Mouse (Mus musculus) T-helper 2 cell (primary cell): ENCODE measurements at regions not wholly inside any gene's neighbourhood (a gene's known extent, or its start where the extent isn't known, plus 50 kb on each side); places are given as distances from the start of the nearest gene placed in this dataset.

ENCODE experiments used
- in situ Hi-C: fragments of 300-600 bp; cut with MboI, MseI; formaldehyde crosslinking; loops from one replicate; pipeline ENCODE4 v1.15.1; 2025; ENCODE audit warnings: high pct_unique_total_duplicates

DNA sequence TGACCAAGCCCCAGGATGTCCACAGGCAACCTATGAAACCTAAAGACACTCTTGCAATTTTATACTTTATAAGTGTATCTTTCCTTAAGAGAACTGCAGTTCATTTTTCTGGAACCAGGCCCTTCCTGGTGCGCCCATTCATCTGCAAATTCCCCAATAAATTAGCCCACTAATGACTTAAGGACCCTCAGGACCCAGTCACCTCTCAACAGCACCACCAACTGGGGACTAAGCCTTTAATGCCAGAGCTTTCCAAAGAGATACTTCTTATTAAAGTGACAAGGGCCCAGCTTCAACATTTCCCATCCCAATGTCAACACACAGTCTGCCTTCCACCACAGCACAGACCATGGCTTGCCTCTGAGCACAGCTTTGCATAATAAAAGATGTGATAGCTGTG, 237.6 kb upstream of the Pabpc6 start:
- in situ Hi-C loops, result no loop called here

DNA sequence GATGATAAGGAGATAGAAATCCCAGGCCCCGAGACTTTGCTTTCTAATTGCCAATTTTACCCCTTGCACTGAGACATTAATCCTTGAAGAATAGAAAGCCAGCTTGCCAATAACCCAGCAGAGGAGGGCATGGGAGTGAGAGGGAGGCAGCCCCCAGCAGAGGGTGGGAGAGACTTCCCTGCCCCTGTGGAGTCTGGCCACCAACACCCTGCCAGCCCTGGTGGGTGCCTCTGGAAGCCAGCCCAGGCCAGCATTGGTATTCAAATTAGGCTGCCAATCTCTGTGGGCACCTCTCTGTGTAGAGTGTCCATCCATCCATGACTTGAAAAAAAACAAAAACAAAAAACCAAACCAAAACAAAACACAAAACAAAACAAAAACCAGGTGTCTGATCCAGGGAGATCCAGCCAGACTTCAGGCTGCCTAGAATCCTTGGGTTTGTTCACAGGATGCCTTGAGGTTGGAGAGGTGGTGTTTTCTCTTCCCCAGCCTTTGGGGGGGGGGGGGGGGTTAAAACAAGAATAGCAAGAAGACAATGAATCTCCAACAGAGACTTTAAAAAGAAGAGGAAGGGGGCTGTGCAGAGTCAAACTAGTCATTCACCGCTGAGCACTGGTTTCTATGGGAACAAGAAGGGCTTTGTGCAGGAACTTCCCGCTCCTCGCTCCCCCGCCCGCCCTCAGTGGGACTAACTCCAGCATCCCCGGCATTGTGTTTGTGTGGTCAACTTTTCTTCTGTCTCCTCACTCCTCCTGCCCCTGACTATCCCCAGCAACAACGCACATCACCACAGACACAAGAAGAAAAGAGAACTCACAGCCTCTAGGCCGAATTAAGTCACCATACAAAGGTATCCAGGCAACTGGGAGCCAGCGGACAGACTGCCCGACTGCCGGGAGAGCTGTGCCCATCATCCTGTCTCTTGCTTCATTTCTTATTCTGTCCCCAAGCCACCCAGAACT, 236.3 kb upstream of the Pabpc6 start:
- in situ Hi-C loops, result no loop called here

DNA sequence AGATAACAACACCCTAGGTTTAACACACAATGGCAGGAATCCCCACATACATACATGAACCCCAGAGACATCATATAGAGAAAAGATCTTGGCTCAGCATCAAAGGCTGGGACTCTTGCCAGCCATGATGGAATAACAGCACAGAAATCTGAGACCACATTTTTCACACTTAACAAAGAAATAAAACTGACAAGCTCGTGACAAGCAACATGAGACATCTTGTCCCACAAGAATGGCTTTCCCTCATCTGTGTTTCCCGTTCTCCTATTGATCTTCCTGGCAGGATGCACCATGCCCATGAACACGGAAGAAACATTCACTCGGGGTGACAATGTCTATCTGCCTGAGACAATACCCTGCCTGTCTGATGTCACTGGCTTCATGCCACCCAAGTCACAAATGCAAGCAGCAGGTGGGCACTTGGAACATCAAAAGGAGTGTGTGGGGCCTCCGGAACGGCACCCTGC, 235.0 kb upstream of the Pabpc6 start:
- in situ Hi-C loops, result no loop called here

DNA sequence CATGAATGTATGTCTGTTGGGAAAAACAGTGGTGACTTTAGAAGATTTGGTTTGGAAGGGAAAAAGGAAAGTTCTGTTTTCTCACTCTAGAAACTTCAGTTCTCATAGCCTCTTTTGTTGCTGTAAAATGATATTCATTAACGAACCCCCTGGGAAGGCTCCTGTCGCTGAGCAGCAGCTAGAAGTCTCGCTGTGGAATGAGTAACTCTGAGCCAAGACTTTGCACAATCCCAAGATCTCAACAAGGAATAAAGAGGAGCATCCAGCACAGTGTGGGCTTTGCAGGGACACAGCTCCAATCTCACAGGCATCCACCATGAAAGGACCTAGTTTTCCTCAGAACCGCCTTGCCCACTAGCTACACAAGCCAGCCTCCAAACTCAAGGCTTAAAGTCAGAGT, 233.8 kb upstream of the Pabpc6 start:
- in situ Hi-C loops, result no loop called here

DNA sequence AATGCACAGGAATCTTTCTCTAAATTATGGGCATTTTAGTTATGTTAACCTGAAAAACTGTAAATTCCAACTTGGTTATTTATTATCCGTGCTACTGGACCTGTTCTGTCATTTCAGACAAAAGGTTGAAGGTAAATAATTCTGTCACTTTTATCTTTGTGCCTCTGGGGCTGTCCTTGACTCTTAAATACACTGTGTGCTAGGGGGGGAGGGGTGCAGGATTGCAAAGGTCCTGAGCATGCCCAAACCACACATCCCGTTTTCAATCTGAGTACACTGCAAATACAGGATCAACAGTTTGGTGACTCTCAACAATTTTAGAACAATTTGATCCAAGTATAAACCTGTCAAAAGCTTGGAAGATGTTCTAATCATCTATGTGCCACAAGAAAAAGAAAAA, 227.4 kb upstream of the Pabpc6 start:
- in situ Hi-C loops, result no loop called here

DNA sequence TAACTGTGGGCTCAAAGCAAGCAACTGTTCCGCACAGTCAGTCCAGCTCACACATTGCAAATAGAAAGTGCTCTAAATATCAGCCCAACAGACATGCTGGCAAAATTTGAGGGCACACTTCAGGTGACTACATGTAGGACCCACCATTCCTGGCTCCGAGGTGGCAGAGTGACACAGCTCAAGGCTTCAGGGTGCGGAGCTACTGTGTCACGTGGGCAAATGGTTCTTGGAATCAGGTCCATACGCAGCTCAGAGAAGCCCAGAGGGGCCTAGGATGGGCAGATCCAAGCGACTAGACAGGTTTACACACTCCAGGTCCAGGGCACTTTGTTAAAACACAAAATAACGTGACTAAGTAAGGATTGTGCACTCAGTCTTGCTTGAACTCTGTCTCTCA, 226.2 kb upstream of the Pabpc6 start:
- in situ Hi-C loops, result no loop called here

DNA sequence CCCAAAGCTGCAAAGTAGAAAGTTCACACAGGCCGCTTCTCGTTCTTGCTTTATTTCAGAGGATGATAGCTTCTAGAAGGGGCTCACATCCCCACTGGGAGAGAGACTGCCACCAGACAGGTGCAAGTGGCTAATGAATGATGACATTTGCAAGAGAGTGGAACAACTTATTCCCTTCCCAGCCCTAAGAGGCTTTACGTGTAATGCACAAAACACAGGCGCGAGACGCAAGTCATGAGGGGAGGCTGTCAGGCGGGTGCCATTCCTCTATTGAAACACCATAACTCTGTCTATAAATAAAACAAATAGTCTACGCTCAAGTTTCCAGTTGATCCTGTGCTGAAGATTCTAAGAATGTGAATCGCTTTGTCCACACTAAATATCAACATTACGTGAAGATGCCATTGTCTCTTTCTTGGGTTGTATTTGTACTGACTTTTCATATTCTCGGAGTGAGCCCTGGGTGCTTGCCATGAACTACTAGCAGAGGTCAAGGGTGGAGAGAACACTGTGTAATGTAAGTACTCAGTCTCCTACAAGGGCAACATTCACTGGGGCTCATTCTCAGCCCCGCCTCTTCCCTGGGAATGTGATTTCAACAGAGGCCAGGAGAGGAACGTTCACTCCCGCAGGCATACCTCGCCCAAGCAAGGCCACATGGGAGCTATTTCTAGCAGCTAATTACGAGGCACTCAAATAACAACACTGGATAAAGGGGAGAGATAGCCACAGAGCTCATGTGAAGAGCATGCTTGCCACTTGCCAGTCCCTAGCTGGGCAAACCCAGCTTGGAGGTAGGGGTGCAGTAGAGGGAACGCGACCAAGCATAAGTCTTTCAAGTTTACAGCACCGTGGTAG, 225.5 kb upstream of the Pabpc6 start:
- in situ Hi-C loops, result no loop called here

DNA sequence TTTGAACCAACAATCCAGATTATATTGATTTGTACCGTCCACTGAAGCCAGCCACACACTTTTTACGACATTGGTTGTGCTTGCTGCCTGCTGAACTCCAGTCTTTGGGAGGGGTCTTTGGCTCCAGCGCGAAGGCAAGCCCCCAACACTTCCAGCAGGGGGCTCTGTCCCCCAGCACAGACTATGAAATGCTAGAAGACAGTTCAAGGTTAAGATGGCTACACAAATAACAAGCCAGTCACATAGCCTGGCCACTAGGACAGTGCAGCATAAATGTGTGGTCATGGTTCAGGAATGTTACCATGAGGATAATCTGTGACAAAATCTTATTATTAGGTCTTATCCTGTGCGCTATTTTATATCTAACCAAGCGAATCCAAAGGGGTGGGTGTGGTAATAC, 224.4 kb upstream of the Pabpc6 start:
- in situ Hi-C loops, result no loop called here

DNA sequence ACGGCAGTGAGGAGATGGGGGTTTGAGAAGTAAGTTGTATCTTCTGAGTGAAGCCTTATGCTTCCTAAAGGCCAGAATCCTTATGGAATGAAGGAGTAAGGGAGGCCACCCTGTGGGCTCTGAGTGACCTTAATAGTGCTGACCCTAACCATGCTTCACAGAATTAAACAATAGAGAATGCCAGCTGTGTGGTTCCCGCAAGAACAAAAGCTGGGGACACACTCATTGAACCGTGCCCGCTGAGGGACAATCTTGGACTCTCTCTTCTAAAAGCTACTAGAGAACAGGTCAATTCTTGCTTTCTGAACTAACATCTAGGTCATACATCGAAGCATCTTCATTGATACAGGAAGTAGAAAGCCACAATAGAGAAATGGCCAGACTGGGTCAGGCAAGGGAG, 223.3 kb upstream of the Pabpc6 start:
- in situ Hi-C loops, result no loop called here

DNA sequence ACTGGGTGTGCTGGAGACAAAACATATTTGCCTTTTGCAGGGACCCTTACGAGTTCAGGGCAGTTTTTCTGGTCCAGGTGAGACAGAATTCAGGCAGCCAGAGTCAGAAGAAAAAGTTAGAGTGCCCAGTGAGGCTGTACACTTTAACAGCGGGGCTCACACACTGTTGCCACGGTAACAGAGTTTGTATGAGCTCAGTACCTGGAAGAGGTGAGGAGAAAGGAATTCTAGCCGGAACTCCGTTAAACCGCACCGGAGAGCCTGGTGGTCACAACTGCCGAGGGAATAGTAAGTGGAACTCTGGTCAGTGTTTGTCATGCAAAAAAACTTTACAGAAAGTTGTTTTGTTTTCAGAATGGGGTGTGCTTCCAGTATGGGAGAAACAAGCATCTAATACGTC, 222.6 kb upstream of the Pabpc6 start:
- in situ Hi-C loops, result no loop called here

DNA sequence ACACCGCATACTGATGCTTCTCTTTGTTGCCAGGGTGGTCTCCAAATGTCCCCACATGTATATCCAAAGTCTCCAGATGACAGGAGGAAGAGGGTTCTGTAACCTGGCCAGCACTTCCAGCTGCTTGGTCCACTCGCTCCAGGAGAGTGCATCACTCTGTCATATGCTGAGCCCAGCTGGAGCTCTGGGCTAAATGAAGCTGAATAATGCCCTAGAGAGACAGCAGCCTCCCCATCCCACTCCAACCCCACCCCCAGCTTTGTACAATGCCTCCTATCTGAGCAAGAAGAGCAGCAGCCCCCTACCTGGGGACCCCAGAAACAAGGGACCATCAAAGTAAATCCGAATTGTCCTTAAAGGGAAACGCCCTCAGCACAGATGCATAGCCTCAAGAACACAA, 219.0 kb upstream of the Pabpc6 start:
- in situ Hi-C loops, result no loop called here

DNA sequence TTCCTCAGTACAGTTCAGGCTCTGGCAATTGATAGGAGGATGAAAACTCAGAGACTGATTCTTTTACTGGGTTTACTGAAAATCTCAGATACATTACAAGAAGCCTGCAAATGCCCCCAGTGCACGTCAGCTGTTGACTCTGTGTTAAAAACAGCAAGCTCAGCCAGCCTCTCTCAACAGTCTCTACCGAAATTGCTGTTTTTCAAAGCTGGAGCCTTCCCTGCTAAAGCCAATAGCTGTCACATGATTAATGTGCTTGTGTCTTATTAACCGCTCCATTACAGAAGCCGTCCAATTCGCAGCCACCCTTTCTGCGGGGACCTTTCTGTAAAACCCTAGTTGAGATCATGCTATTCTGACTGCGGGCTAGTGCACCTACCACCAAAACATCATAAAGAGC, 215.6 kb upstream of the Pabpc6 start:
- in situ Hi-C loops, result no loop called here

DNA sequence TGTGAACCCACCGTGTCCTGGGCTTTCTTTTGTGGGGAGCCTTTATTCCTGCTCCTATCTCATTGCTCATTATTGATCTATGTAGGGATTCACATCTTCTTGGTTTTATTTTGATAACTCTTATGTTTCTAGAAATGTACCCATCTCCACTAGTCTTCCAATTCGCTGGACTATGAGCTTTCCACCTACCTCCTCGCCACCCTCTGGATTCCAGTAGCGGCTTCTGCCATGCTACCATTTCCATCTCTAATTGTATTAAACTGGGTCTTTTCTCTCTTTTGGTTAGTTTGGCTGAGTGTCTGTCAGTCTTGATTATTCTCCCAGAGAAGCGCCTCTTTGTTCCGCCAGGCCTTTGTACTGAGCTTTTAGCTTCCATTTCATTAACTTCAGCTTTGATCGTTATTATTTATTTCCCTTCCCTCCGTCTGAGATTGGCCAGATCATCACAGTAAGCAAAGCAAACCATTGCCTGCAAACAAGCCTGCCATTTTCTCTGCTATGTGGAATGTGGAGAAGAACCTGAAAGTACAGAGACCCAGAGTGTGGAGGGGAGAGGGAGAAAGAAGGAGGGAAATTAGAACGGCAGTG, 213.2 kb upstream of the Pabpc6 start:
- in situ Hi-C loops, result no loop called here

DNA sequence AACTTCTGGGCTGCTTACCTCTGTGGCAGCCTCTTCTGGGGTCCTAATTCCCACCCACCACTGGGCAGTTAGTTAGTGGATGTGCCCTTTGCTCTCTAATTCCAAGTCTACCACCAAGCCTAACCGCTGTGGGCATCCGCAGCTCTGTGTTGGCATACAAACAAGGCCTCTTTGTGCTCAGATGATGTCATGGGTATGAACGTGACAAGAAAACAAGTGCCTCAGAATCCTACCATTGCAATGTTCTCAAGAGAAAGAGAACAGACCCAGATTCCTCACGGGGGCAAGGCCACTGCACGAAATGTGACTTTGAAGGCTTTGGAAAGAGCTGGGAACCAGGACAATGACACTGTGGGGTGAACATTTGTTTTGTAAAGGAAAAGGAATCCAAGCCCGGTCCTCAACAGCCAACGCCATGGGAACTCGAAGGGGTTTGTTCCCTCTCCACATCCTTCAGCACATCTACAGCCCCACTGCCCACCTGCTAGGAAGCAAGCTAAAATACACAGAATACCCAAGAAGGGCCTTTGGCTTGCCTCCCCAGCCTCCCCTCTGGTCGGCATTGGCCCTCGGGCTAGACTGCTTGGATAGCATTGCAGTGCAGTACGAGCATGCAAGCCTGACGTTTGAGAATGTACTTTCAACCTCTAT, 210.2 kb upstream of the Pabpc6 start:
- in situ Hi-C loops, result loop anchor here (10.0 kb wide), 1 partner anchor 65 kb away; no protein-coding TSS in a partner anchor

DNA sequence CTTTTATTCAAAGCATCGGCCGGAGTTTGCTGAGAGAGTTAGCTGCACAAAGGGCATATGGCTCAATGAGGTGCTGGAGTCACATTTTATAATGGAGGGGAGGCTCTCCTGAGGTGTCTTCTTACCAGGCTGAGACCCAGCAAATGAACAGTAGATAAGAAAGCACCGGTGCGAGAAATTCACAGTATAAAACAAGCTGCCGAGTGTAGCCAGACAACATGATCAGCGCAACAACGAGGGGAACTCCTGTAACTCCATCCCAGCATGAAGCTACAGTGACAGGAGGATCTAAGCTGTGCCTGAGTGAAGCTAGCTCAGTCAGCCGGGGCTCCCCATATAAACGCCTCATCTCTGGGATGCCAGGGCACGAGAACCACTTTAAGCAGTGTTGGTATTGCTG, 204.2 kb upstream of the Pabpc6 start:
- in situ Hi-C loops, result loop anchor here (10.0 to 25.0 kb wide), 2 partner anchors 59 to 1014 kb away; no protein-coding TSS in a partner anchor

DNA sequence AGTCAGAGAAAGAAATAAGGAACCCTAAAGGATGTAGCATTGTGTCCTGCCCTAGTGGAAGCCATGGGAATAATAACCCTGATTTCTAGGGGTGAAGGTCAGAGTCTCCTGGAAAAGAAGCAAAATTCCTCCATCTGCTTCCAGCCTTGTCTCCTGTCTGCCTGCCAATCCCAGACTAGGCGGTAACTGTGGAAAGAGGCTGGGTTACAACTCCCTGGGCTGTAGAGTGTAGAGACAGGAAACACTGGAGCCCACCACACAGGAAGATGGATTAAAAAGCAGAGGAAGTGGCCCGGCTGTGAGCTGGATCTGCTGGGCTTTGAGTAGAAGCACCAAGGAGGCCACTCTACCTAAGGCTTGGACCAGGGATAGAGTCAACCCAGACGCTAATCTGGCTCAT, 200.7 kb upstream of the Pabpc6 start:
- in situ Hi-C loops, result loop anchor here (10.0 to 25.0 kb wide), 2 partner anchors 55 to 1017 kb away; no protein-coding TSS in a partner anchor

DNA sequence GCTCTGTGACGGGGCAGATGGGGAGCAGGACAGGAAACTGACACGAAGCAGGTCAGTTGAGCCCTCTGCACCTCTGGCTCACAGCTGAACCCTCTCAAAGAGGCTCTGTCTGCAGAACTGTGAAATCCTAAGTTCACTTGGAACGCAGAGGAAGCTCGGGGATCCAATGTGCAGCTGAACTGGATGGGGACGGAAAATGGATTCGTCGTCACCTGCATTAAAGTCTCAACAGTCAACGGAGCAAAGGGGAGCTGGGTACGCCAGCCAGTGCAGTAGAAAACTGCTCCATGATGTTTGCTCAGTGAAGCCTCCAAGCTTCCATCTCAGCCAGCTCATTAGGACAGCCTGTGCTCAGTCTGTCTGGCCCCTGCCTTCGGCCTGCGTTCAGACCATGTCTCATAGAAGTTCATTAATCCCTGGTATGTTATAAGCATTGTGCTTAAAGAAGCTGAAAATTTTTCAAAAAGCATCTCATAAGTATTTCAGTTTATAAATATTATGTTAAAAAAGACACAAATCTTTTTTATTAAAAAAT, 199.3 kb upstream of the Pabpc6 start:
- in situ Hi-C loops, result loop anchor here (25.0 kb wide), 1 partner anchor 1018 kb away; no protein-coding TSS in a partner anchor

DNA sequence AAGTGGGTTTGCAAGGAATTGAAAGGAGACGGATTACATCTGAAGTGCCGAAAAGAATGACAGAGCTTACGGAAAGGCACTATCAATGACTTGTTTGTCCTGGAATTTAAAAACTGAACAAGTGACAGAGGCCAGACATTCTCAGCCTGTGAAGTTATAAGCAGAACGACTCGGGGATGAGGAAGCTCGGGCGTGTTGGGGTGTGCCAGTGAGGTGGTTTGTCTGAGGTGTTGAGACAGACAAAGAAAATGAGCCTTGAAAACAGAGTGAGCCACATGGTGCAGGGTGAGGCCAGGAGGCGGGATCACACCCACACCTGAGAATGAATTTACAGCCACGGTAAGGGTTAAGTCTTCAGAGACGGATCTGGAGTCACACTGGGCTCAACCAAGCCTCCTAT, 194.7 kb upstream of the Pabpc6 start:
- in situ Hi-C loops, result loop anchor here (25.0 kb wide), 1 partner anchor 1023 kb away; no protein-coding TSS in a partner anchor

DNA sequence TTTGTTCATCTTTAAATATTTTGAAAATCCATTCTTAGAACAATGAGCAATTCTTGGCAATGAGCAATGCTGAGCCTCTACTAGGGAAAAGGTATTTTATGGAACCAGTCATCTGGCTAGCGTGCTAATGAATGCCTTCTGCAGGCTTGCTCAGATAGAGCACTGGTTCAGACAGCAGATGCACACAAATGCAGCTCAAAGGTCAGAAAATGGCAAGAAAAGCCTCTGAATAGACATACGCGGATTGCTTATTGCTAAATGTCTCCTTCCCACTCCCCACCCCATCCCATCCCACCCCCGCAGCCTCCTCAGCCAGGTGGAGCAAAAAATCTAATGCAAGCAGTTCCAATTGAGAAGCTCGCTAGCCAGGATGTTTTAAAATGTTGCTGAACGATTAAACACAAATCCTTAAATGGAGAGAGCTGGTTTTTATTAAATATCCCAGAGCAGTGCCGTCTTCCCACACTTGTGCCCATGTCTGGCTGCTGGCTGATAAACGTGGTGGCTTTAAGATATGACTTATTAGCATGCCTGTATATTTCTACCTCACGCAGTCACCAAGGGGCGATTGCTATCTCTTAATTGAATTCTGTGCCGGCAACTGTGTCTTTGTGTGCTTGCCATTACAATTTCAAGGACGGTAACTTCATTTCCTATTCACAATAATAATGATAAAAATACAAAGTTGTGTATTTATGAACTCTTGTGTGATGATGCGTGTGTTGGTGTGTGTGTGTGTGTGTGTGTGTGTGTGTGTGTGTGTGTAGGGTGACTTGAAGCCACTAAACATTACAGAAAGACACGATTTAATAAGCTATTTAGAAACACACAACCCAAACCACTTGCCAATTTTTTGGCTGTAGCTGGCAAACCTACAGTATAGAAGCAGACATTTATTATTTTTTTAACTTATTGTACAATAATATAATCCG, 192.7 kb upstream of the Pabpc6 start:
- in situ Hi-C loops, result loop anchor here (25.0 kb wide), 1 partner anchor 1025 kb away; no protein-coding TSS in a partner anchor

DNA sequence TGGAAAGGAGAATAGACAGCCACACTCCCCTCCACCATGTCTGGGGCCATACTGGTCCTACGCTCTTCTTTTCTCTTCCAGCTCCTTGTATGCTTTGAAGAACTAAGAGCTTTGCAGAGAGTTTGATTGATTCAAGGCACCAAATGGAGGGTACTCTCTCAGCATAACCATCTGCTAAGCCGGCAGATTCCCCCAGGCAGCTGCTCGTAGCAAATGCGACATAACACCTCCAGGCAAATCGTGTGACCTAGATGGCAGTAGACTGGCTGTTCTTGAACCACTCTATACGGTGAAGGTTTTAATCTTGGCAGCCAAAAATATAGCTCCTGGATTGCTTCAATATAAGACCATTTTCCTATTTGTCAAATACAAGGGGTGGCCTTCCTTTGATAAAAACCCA, 191.8 kb upstream of the Pabpc6 start:
- in situ Hi-C loops, result loop anchor here (25.0 kb wide), 1 partner anchor 1026 kb away; no protein-coding TSS in a partner anchor
